Mouse (Mus musculus): ENCODE results near the gene 1700061G19Rik. TPM values are rescaled to one million over a fixed set of nuclear protein-coding genes. Genes with fewer than 3 reads are reported as not detected.

Gene 1700061G19Rik
- total and polyA plus RNA-seq, 3 experiments: 0.27 to 0.68 TPM; not detected in 1

- H3K27me3 ChIP-seq (ENCODE audit: control insufficient read depth in 1 of 2, insufficient read depth in 2 of 2, low read length in 2 of 2): no peaks in the 10 kb centered on the region; a peak in 1 of 4 replicates
- no peak for DNase-seq (ENCODE audit: low read depth, low spot score)
- H3K27ac ChIP-seq (ENCODE audit: control insufficient read depth, low read depth, low read length): no peak overlapping the region
- H3K9ac ChIP-seq (ENCODE audit: control insufficient read depth, low read depth, low read length, poor library complexity, severe bottlenecking): no peak overlapping the region
- no peaks in the 10 kb centered on the region for H3K9me3 ChIP-seq (replicated peaks; ENCODE audit: insufficient read depth, low read length)
- no peak for TF ChIP-seq TBP (IDR thresholded peaks at IDR 0.05; ENCODE audit: low read depth, low read length)
- no peak for TF ChIP-seq ZKSCAN1 (IDR thresholded peaks at IDR 0.05; ENCODE audit: low read depth, low read length)
- H3K36me3 ChIP-seq (ENCODE audit: control insufficient read depth in 1 of 2, insufficient read depth in 2 of 2, low read length in 2 of 2): peaks cover 0 to 19% of the 10 kb centered on the region in 2 experiments; a peak in 2 of 4 replicates
- peaks cover 0 to 28% of the 10 kb centered on the region in 2 experiments; a peak in 2 of 4 replicates for H3K4me1 ChIP-seq (ENCODE audit: control insufficient read depth in 1 of 2, insufficient read depth in 2 of 2, low read length in 2 of 2)
- peaks cover 13% of the 10 kb centered on the region for H3K79me2 ChIP-seq (ENCODE audit: control insufficient read depth, insufficient read depth, low read length, poor library complexity)
- H3K4me3 ChIP-seq (ENCODE audit: control insufficient read depth in 1 of 2, insufficient read depth in 1 of 2, low read depth in 2 of 2, low read length in 2 of 2): no peak overlapping the region
These were observed 41.9 kb upstream of the 1700061G19Rik start for GRCm38 (mm10) chr17:56833381-56833780.

GRCm38 (mm10) chr17:56836336-56836735, 38.9 kb upstream of the 1700061G19Rik start:
- H3K9ac ChIP-seq (ENCODE audit: control insufficient read depth, low read depth, low read length, poor library complexity, severe bottlenecking): no peak overlapping the region
- no peak for DNase-seq (ENCODE audit: low read depth, low spot score)
- H3K36me3 ChIP-seq (ENCODE audit: control insufficient read depth in 1 of 2, insufficient read depth in 2 of 2, low read length in 2 of 2): peaks cover 0 to 14% of the 10 kb centered on the region in 2 experiments; a peak in 2 of 4 replicates
- TF ChIP-seq GATA1 (IDR thresholded peaks at IDR 0.05; ENCODE audit: low read depth, low read length) (peak; percentile 41; the same call in 1 of the 2 replicates), POLR2AphosphoS2 (IDR thresholded peaks at IDR 0.05; ENCODE audit: low read length) (no peak)
- peaks cover 0 to 17% of the 10 kb centered on the region in 2 experiments; a peak in 2 of 4 replicates for H3K4me1 ChIP-seq (ENCODE audit: control insufficient read depth in 1 of 2, insufficient read depth in 2 of 2, low read length in 2 of 2)
- H3K79me2 ChIP-seq (ENCODE audit: control insufficient read depth, insufficient read depth, low read length, poor library complexity): no peaks in the 10 kb centered on the region
- no peaks in the 10 kb centered on the region for H3K9me3 ChIP-seq (replicated peaks; ENCODE audit: insufficient read depth, low read length)
- H3K27me3 ChIP-seq (ENCODE audit: control insufficient read depth in 1 of 2, insufficient read depth in 2 of 2, low read length in 2 of 2): peaks cover 3 to 6% of the 10 kb centered on the region in 2 experiments; a peak in 3 of 4 replicates
- no peak overlapping the region for H3K4me3 ChIP-seq (ENCODE audit: control insufficient read depth in 1 of 2, insufficient read depth in 1 of 2, low read depth in 2 of 2, low read length in 2 of 2)
- no peak overlapping the region for H3K27ac ChIP-seq (ENCODE audit: control insufficient read depth, low read depth, low read length)

- no peak overlapping the region for H3K4me3 ChIP-seq (ENCODE audit: control insufficient read depth in 1 of 2, insufficient read depth in 1 of 2, low read depth in 2 of 2, low read length in 2 of 2)
- TF ChIP-seq TAL1 (IDR thresholded peaks at IDR 0.05; ENCODE audit: low read length) (no peak), BHLHE40 (IDR thresholded peaks at IDR 0.05; ENCODE audit: borderline replicate concordance, low read depth, low read length) (no peak), ETS1 (IDR thresholded peaks at IDR 0.05; ENCODE audit: low read depth, low read length) (no peak), POLR2AphosphoS2 (IDR thresholded peaks at IDR 0.05; ENCODE audit: low read length) (no peak), EP300 (IDR thresholded peaks at IDR 0.05; ENCODE audit: low read depth in 1 of 2, low read length in 2 of 2) (no peak), NRF1 (IDR thresholded peaks at IDR 0.05; ENCODE audit: insufficient read depth, low read depth, low read length, poor library complexity, severe bottlenecking) (no peak), POLR2A (IDR thresholded peaks at IDR 0.05; ENCODE audit: control insufficient read depth in 1 of 2, insufficient read depth in 1 of 2, low read depth in 1 of 2, low read length in 2 of 2, poor library complexity in 1 of 2) (no peak), RCOR1 (IDR thresholded peaks at IDR 0.05; ENCODE audit: low read depth, low read length) (no peak), MAZ (IDR thresholded peaks at IDR 0.05; ENCODE audit: low read depth, low read length) (no peak), JUND (IDR thresholded peaks at IDR 0.05; ENCODE audit: low read depth, low read length) (no peak), MYC (IDR thresholded peaks at IDR 0.05; ENCODE audit: low read depth, low read length) (no peak), MEF2A (IDR thresholded peaks at IDR 0.05; ENCODE audit: extremely low read depth, insufficient replicate concordance, low read depth, low read length, poor library complexity, severe bottlenecking) (no peak), CHD1 (IDR thresholded peaks at IDR 0.05; ENCODE audit: low read depth, low read length) (no peak), MYB (IDR thresholded peaks at IDR 0.05; ENCODE audit: low read depth, low read length) (no peak), SIN3A (IDR thresholded peaks at IDR 0.05; ENCODE audit: low read length) (no peak)
- H3K36me3 ChIP-seq (ENCODE audit: control insufficient read depth in 1 of 2, insufficient read depth in 2 of 2, low read length in 2 of 2): peaks cover 0 to 10% of the 10 kb centered on the region in 2 experiments; a peak in 2 of 4 replicates
- H3K4me1 ChIP-seq (ENCODE audit: control insufficient read depth in 1 of 2, insufficient read depth in 2 of 2, low read length in 2 of 2): peaks cover 0 to 12% of the 10 kb centered on the region in 2 experiments; a peak in 2 of 4 replicates
- no peak overlapping the region for H3K27ac ChIP-seq (ENCODE audit: control insufficient read depth, low read depth, low read length)
- peaks cover 3 to 6% of the 10 kb centered on the region in 2 experiments; a peak in 3 of 4 replicates for H3K27me3 ChIP-seq (ENCODE audit: control insufficient read depth in 1 of 2, insufficient read depth in 2 of 2, low read length in 2 of 2)
- no peak overlapping the region for H3K9ac ChIP-seq (ENCODE audit: control insufficient read depth, low read depth, low read length, poor library complexity, severe bottlenecking)
- DNase-seq (ENCODE audit: low read depth, low spot score): no peak
- H3K79me2 ChIP-seq (ENCODE audit: control insufficient read depth, insufficient read depth, low read length, poor library complexity): no peaks in the 10 kb centered on the region
- no peaks in the 10 kb centered on the region for H3K9me3 ChIP-seq (replicated peaks; ENCODE audit: insufficient read depth, low read length)
These were observed 34.8 kb upstream of the 1700061G19Rik start for GRCm38 (mm10) chr17:56840524-56840923.

Measured in MEL (cell line).